Mouse (Mus musculus) hindbrain, embryonic 12.5 days (tissue): ENCODE data around the gene Gstm3. TPM values are rescaled to one million over a fixed set of nuclear protein-coding genes. Genes with fewer than 3 reads are reported as not detected.
"Not testable (repeated sequence)": the region's sequence is repeated elsewhere in the genome, so short reads cannot be mapped to it uniquely, and the experiment has no call there.

Source experiments
- ATAC-seq: fragments of 200-750 bp; cut with Nextera tagmentation; 2 replicates; pipeline ENCODE4 v1.8.0; 2017; ENCODE audit warnings: moderate TSS enrichment; ENCODE audit not compliant: low FRiP score
- H3K27ac ChIP-seq: fragments of 300-500 bp; sonication (generic); 2 replicates; pipeline ENCODE4 v1.5.1; 2016; ENCODE audit warnings: mild to moderate bottlenecking
- H3K27me3 ChIP-seq: fragments of 300-500 bp; sonication (generic); 2 replicates; pipeline ENCODE4 v1.6.1; 2016; ENCODE audit warnings: mild to moderate bottlenecking
- H3K36me3 ChIP-seq: fragments of 300-500 bp; sonication (generic); 2 replicates; pipeline ENCODE4 v1.6.1; 2016; ENCODE audit warnings: mild to moderate bottlenecking
- H3K4me1 ChIP-seq: fragments of 300-500 bp; sonication (generic); 2 replicates; pipeline ENCODE4 v1.6.1; 2016
- H3K4me2 ChIP-seq: fragments of 300-500 bp; sonication (generic); replicated peaks from 2 replicates; pipeline ENCODE4 v1.6.1; 2016; ENCODE audit warnings: mild to moderate bottlenecking
- H3K4me3 ChIP-seq: fragments of 300-500 bp; sonication (generic); 2 replicates; pipeline ENCODE4 v1.5.1; 2016; ENCODE audit warnings: mild to moderate bottlenecking
- H3K9ac ChIP-seq: fragments of 300-500 bp; sonication (generic); 2 replicates; pipeline ENCODE4 v1.6.1; 2016; ENCODE audit warnings: mild to moderate bottlenecking, moderate library complexity
- H3K9me3 ChIP-seq: fragments of 300-500 bp; sonication (generic); replicated peaks from 2 replicates; pipeline ENCODE4 v1.6.1; 2016; ENCODE audit warnings: mild to moderate bottlenecking
- WGBS: fragments of 180-500 bp; shearing (Covaris S2); methylation state at CpG from one replicate; pipeline ENCODE4 v1.1.7; 2016; 5-methylcytosine and 5-hydroxymethylcytosine counted together
- polyA plus RNA-seq: library from polyadenylated mRNA; unstranded; fragments of >200 nt; fragmentation: Nextera tagmentation; extraction: Ambion mirVana; gene quantifications from 2 replicates; pipeline ENCODE4 v1.2.1, GENCODE M21; 2016

The Gstm3 gene
- polyA plus RNA-seq, 1 experiment from 2014 or later: not detected

DNA sequence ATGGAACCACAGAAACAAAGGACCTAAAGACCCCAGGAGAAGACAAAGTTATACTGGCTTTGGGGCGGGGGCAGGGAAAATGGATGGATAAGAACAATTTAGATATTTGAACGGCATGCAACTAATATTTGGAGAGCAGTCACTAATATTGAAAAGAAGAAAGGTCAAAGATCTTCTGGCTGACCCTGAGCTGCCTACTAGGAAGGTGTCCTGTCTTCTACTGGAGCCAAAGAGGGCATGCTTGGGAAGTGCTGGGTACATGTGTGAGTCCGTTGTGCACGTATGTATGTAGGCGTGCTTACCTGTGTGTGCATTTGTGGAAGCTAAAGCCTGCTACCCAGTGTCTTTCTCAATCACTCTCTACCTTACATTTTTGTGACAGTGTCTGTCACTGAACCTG is 2.5 kb downstream of the Gstm3 start:
- H3K4me3 ChIP-seq: no peak overlapping the region
- WGBS: 94% methylated on average over 5 of the region's 5 CpGs
- H3K36me3 ChIP-seq: no peaks in the 10 kb centered on the region
- no peak overlapping the region for H3K9ac ChIP-seq
- H3K4me1 ChIP-seq: no peaks in the 10 kb centered on the region
- H3K27ac ChIP-seq: no peak overlapping the region
- H3K27me3 ChIP-seq: no peaks in the 10 kb centered on the region
- no peaks in the 10 kb centered on the region for H3K9me3 ChIP-seq
- H3K4me2 ChIP-seq: no peak overlapping the region
- no peak for ATAC-seq

DNA sequence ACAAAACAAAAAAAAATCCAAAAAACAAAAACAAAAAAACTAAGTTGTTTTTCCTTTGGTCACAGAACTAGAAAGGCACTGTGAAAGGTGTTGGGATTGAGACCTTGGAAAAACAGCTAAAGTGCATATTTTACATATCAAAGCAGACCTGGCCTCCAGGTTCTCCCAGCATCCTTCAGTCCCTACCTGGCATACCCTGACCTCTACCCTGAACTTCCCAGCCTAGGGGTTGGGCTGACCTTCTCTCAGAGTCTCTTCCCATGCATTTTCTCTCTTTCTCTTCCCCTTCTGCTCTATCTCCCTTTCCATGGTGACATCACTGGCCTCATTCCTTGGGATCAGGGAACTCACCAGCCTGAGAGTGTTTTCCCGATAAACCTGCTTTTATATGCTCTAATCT is 3.5 kb downstream of the Gstm3 start:
- no peak overlapping the region for H3K4me3 ChIP-seq
- no peaks in the 10 kb centered on the region for H3K36me3 ChIP-seq
- no peak overlapping the region for H3K9ac ChIP-seq
- ATAC-seq: no peak
- H3K4me1 ChIP-seq: no peaks in the 10 kb centered on the region
- no peaks in the 10 kb centered on the region for H3K27me3 ChIP-seq
- H3K4me2 ChIP-seq: no peak overlapping the region
- no peak overlapping the region for H3K27ac ChIP-seq
- no peaks in the 10 kb centered on the region for H3K9me3 ChIP-seq
- 81% methylated on average over 1 of the region's 1 CpGs for WGBS

GRCm38 (mm10) chr3:107964656-107965308 is 4.3 kb downstream of the Gstm3 start:
- Histone ChIP-seq H3K9me3 (no peaks in the 10 kb centered on the region), H3K27me3 (no peaks in the 10 kb centered on the region), H3K36me3 (no peaks in the 10 kb centered on the region), H3K4me3 (no peak overlapping the region), H3K27ac (no peak overlapping the region), H3K4me1 (no peaks in the 10 kb centered on the region), H3K4me2 (no peak overlapping the region), H3K9ac (no peak overlapping the region)
- 68% methylated on average over 5 of the region's 5 CpGs for WGBS
- no peak for ATAC-seq

GRCm38 (mm10) chr3:107964026-107964425 is 5.1 kb downstream of the Gstm3 start:
- 75% methylated on average over 4 of the region's 4 CpGs for WGBS
- no peak overlapping the region for H3K9ac ChIP-seq
- ATAC-seq: no peak
- H3K4me3 ChIP-seq: no peak overlapping the region
- no peak overlapping the region for H3K4me2 ChIP-seq
- H3K27ac ChIP-seq: no peak overlapping the region
- no peaks in the 10 kb centered on the region for H3K9me3 ChIP-seq
- no peaks in the 10 kb centered on the region for H3K27me3 ChIP-seq
- H3K36me3 ChIP-seq: no peaks in the 10 kb centered on the region
- no peaks in the 10 kb centered on the region for H3K4me1 ChIP-seq

- H3K27ac ChIP-seq, H3K9ac ChIP-seq, H3K4me1 ChIP-seq, H3K4me2 ChIP-seq, H3K9me3 ChIP-seq, H3K4me3 ChIP-seq, H3K27me3 ChIP-seq, ATAC-seq, H3K36me3 ChIP-seq: not testable (repeated sequence)
- WGBS: 85% methylated on average over 9 of the region's 9 CpGs
Observed at GRCm38 (mm10) chr3:107955260-107955659, 13.8 kb downstream of the Gstm3 start.

GRCm38 (mm10) chr3:107953906-107954305 is 15.2 kb downstream of the Gstm3 start:
- no peak overlapping the region for H3K27ac ChIP-seq
- no peak for ATAC-seq
- no peaks in the 10 kb centered on the region for H3K9me3 ChIP-seq
- no peak overlapping the region for H3K4me2 ChIP-seq
- no peaks in the 10 kb centered on the region for H3K4me1 ChIP-seq
- no peak overlapping the region for H3K9ac ChIP-seq
- H3K27me3 ChIP-seq: no peaks in the 10 kb centered on the region
- H3K36me3 ChIP-seq: no peaks in the 10 kb centered on the region
- no peak overlapping the region for H3K4me3 ChIP-seq
- WGBS: 87% methylated on average over 5 of the region's 5 CpGs

GRCm38 (mm10) chr3:107953328-107953755 is 15.7 kb downstream of the Gstm3 start:
- Histone ChIP-seq H3K27ac (no peak overlapping the region), H3K4me2 (no peak overlapping the region), H3K36me3 (no peaks in the 10 kb centered on the region), H3K9ac (no peak overlapping the region), H3K4me1 (no peaks in the 10 kb centered on the region), H3K9me3 (no peaks in the 10 kb centered on the region), H3K27me3 (no peaks in the 10 kb centered on the region), H3K4me3 (no peak overlapping the region)
- WGBS: 26% methylated on average over 6 of the region's 6 CpGs
- no peak for ATAC-seq

DNA sequence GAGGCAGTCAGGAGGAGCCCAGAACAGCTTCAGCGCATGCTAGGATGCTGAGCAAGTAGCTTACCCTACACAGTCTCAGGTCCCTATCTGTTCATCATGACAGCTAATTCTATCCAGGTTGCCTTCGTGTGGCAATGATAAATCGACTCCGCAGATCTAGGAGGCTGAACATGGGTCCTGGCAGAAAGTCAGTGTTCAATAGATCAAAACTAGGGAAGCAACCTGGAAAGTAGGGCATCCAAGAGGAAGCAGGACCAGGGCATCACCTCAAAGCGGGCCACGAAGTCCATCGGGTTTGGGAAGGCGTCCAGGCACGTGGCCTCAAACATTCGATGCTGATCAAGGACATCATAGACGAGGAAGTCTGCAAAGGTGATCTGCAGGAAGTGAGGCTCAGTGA is 18.6 kb downstream of the Gstm3 start:
- Histone ChIP-seq H3K9me3 (no peaks in the 10 kb centered on the region), H3K4me1 (no peaks in the 10 kb centered on the region), H3K27ac (no peak overlapping the region), H3K36me3 (no peaks in the 10 kb centered on the region), H3K4me2 (no peak overlapping the region), H3K4me3 (no peak overlapping the region), H3K27me3 (no peaks in the 10 kb centered on the region), H3K9ac (no peak overlapping the region)
- WGBS: 90% methylated on average over 11 of the region's 11 CpGs
- ATAC-seq: no peak

DNA sequence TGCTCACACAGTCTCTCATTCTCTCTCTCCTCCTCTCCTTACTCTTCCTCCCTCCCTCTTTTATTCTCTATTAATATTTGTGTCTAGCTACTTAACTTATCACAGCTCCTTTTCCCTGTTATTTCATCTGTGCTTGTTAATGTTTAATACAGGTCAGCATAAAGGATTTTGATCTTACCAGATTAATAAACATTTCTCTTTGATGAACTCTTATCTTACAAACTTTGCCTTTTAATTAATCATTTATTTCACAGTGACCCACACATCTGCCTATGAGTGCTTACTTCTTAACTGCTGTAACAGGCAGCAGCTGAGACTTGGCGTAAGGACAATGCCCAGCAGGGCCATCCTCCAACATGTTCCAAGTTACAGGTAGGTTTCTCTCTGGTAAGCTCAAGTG is 19.6 kb downstream of the Gstm3 start:
- not testable (repeated sequence) for H3K9ac ChIP-seq, H3K4me1 ChIP-seq, H3K27ac ChIP-seq, H3K27me3 ChIP-seq, H3K4me2 ChIP-seq, H3K4me3 ChIP-seq, ATAC-seq, H3K9me3 ChIP-seq, H3K36me3 ChIP-seq
- 88% methylated on average over 1 of the region's 1 CpGs for WGBS

DNA sequence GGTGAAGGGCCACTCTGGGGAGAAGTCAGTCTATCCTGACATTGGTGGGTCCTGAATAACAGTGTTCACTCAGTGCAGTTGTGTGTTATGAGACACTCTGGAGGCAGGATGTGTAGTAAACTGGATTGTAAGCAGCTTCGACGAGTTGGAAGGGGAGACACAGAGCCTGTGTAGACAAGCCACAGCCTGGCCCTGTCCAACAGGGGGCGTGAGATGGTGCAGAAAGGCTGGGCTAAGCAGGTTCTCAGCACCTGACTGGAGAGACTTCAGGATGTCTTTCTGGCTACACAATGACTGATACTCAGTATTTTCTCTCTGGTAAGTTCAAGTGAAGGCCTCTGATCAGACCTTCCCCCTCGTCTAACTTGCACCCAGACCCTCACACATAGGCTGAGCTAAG is 23.4 kb downstream of the Gstm3 start:
- H3K9ac ChIP-seq: no peak overlapping the region
- no peak overlapping the region for H3K27ac ChIP-seq
- no peak overlapping the region for H3K4me3 ChIP-seq
- ATAC-seq: no peak
- WGBS: 53% methylated on average over 4 of the region's 4 CpGs
- H3K4me1 ChIP-seq: peaks cover 7% of the 10 kb centered on the region
- H3K4me2 ChIP-seq: no peak overlapping the region
- no peaks in the 10 kb centered on the region for H3K9me3 ChIP-seq
- no peaks in the 10 kb centered on the region for H3K36me3 ChIP-seq
- H3K27me3 ChIP-seq: peaks cover 3% of the 10 kb centered on the region; the same call in 1 of the 2 replicates

- Histone ChIP-seq H3K4me3 (peak within 1 kb of the TSS; percentile 25), H3K27me3 (peaks cover 3% of the 10 kb centered on the region; the same call in 1 of the 2 replicates), H3K27ac (no peak within 1 kb of the TSS), H3K9me3 (no peaks in the 10 kb centered on the region), H3K4me2 (peak within 1 kb of the TSS; percentile 46), H3K4me1 (peaks cover 16% of the 10 kb centered on the region), H3K36me3 (no peaks in the 10 kb centered on the region), H3K9ac (peak within 1 kb of the TSS; percentile 13; the same call in 1 of the 2 replicates)
- WGBS: 18% methylated on average over 20 of the region's 20 CpGs
- ATAC-seq: peak; percentile 74
Observed at GRCm38 (mm10) chr3:107943239-107943990, 25.7 kb downstream of the Gstm3 start, which contains the start of gene Gstm6. Gene Gstm6 (minus strand): TSS chr3:107943749.

GRCm38 (mm10) chr3:107941261-107941660 is 27.8 kb downstream of the Gstm3 start:
- 69% methylated on average over 4 of the region's 4 CpGs for WGBS
- H3K4me3 ChIP-seq: no peak overlapping the region
- peaks cover 16% of the 10 kb centered on the region for H3K4me1 ChIP-seq
- no peaks in the 10 kb centered on the region for H3K36me3 ChIP-seq
- H3K27ac ChIP-seq: no peak overlapping the region
- H3K9ac ChIP-seq: no peak overlapping the region
- no peak overlapping the region for H3K4me2 ChIP-seq
- H3K9me3 ChIP-seq: no peaks in the 10 kb centered on the region
- no peak for ATAC-seq
- H3K27me3 ChIP-seq: peaks cover 3% of the 10 kb centered on the region; the same call in 1 of the 2 replicates

DNA sequence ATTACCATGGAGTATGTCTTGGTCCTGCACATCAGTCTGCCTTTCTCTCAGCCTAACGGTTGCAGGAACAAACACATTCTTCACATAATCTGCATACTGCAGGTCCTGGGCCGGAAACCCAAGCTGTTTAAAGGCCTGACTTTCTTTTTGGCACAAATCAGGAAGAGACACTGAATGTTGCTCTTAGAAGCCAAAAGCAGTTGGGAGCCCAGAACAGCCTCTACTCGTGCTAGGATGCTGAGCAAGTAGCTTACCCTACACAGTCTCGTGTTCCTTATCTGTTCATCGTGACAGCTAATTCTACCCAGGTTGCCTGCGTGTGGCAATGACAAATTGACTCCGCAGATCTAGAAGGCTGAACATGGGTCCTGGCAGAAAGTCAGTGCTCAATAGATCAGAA is 28.6 kb downstream of the Gstm3 start:
- H3K4me3 ChIP-seq: no peak overlapping the region
- 77% methylated on average over 7 of the region's 7 CpGs for WGBS
- no peak overlapping the region for H3K4me2 ChIP-seq
- no peak overlapping the region for H3K9ac ChIP-seq
- H3K9me3 ChIP-seq: no peaks in the 10 kb centered on the region
- no peaks in the 10 kb centered on the region for H3K36me3 ChIP-seq
- H3K4me1 ChIP-seq: peaks cover 16% of the 10 kb centered on the region
- ATAC-seq: no peak
- H3K27ac ChIP-seq: no peak overlapping the region
- peaks cover 3% of the 10 kb centered on the region; the same call in 1 of the 2 replicates for H3K27me3 ChIP-seq
